Mouse (Mus musculus) monocyte, adult 5-6 weeks (primary cell): ENCODE data around the gene Cd27. TPM values are rescaled to one million over a fixed set of nuclear protein-coding genes. Genes with fewer than 3 reads are reported as not detected.

Experiments
- ATAC-seq: fragments of 153-309, 156-312 bp; replicated peaks from 2 replicates; pipeline ENCODE4 v1.8.0; 2017; ENCODE audit warnings: mild to moderate bottlenecking; ENCODE audit not compliant: low TSS enrichment, insufficient number of reproducible peaks, severe bottlenecking, poor library complexity, low FRiP score
- total RNA-seq: library from RNA; stranded (forward); fragments of 200-1000, 200-491, 200-594 nt; gene quantifications from 3 replicates; pipeline ENCODE4 v1.2.3, GENCODE M21; 2017

The Cd27 gene
- total RNA-seq, 1 experiment from 2014 or later, result 9.1 TPM

- ATAC-seq, result peak; percentile 56
Observed at GRCm38 (mm10) chr6:125253863-125254715, 17.3 kb upstream of the Cd27 start.

- ATAC-seq, result no peak
Observed at GRCm38 (mm10) chr6:125252711-125253110, 15.9 kb upstream of the Cd27 start.

DNA sequence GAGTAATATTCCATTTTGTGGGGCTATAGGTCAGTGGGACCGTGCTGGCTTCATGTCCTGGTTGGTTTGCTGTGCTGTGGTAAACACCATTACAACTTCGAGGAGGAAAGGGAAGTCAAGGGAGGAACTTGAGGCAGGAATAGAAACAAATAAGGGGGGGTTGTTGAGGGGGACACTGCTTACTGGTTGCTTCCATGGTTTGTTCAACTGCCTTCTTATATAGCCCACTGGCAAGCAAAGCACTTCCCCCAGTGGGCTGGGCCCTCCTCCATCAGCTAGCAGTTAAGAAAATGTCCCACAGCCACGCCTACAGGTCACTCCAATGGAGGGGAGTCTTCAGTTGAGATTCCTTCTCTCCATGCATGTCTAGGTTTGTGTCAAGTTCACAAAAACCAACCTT, 15.5 kb upstream of the Cd27 start:
- peak; percentile 80 for ATAC-seq

GRCm38 (mm10) chr6:125244551-125244950, 7.7 kb upstream of the Cd27 start:
- no peak for ATAC-seq

GRCm38 (mm10) chr6:125241566-125241965, 4.8 kb upstream of the Cd27 start:
- no peak for ATAC-seq

GRCm38 (mm10) chr6:125240617-125241016, 3.8 kb upstream of the Cd27 start:
- no peak for ATAC-seq

DNA sequence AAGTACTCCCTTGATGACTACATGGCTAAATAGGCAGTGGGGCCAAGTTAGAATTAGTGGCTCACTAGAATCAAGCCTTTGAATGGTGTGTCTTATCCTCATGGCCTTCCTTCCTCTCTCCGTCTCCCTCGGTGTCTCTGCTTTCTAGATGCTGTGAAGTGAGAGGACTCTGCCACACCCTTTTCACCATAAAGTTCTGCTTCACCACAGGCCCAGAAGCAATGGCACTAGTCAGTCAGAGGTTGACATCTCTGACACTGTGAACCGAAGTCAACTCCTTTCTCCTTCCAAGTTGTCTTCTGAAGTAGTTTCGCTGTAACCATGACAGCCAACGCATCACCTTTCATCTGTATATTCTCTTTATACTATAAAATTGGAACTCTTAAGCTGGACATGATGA, 2.7 kb upstream of the Cd27 start:
- ATAC-seq, result no peak

GRCm38 (mm10) chr6:125238396-125238795, 1.6 kb upstream of the Cd27 start:
- no peak for ATAC-seq

- ATAC-seq, result no peak
Observed at GRCm38 (mm10) chr6:125237421-125237820, 611 bp upstream of the Cd27 start.

GRCm38 (mm10) chr6:125236341-125236740, 469 bp downstream of the Cd27 start:
- no peak for ATAC-seq

DNA sequence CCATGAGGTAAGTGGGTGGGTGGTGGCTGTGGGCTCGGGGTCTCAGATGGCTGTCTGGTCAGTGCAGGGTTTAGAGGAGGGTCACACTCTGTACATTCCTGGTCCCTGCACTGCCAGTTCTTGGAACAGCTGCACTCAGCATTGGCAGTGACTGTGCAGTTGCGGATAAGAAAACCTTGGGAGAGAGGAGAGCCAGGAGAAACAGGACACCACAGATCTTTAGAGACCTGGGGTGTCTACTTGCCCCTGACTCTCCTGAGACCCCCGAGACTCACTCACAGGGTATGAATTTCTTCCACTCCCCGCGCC, 2.3 kb downstream of the Cd27 start:
- no peak for ATAC-seq

- ATAC-seq, result no peak
Observed at GRCm38 (mm10) chr6:125233816-125234519, 2.8 kb downstream of the Cd27 start.

GRCm38 (mm10) chr6:125232516-125232915, 4.3 kb downstream of the Cd27 start:
- ATAC-seq, result no peak

GRCm38 (mm10) chr6:125232045-125232437, 4.8 kb downstream of the Cd27 start:
- no peak for ATAC-seq

GRCm38 (mm10) chr6:125231117-125232044, 5.4 kb downstream of the Cd27 start, which contains the start of gene Tapbpl:
Tapbpl (minus strand) TSS chr6:125231860.
- peak; percentile 54 for ATAC-seq

DNA sequence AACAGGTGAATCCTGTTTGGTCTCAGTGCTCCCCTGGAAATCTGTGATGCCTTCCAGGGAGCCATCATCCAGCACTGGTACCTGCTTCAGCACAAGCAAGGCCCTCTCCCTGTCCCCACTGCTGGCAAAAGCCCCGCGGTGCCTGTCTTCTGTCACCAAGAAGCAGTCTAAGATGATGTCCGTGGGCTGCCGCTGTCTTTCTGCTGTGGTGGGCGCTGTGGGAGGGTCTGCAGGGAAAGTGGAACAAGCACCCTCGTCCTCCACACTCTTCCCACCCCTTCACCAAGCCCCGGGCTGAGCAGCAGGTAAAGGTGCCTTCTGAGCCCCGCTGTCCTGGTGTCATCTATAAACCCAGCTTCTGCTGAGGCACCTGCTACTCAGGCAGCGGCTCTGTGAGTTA, 6.2 kb downstream of the Cd27 start:
- ATAC-seq, result no peak

- ATAC-seq, result no peak
Observed at GRCm38 (mm10) chr6:125225518-125226115, 11.2 kb downstream of the Cd27 start.

- no peak for ATAC-seq
Observed at GRCm38 (mm10) chr6:125222577-125222976, 14.2 kb downstream of the Cd27 start.

DNA sequence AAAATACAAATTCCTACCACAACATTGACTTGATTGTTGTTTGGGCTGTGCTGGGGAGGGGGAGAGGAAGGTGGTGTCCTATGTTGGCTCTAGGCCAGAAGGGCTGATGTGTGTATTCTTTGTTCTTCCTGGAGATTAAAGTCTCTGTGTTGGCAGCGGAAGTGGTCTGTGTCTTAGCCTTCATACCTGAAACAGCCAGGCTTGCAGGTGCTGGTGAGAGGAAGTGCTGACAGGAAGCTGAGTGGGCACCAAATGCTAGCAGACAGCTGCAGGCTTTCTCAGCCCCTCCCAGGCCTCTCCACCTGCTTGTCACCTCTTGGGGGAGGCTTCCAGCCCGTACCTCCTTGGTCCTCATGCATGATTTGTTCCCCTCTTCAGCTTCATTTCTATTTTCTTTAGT, 14.7 kb downstream of the Cd27 start:
- no peak for ATAC-seq
